Mouse (Mus musculus) ovary, adult 18-20 months (tissue): Measurements from ENCODE around the gene Gcm2.

Experiments used
- DNase-seq: peaks from one replicate; pipeline ENCODE4 v3.0.0; 2022; ENCODE audit warnings: low spot score, mixed read lengths

Gcm2 gene

DNA sequence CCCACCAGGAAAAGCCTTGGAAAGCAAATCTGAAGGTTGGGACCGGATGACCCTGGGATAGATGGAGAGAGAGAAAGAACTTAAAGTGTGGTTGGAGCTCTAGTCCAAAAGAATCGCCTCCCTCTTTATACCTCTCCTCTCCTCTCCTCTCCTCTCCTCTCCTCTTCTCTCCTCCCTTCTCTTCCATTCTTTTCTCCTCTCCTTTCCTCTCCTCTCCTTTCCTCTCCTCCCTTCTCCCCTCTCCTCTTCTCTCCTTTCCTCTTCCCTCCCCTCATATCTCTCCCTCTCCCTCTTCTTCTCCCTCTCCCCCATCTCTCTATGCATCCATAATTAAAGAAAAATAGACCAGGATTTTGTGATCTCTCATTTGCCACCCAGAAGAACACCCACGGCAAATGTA, at the start of gene Gcm2:
Gene Gcm2 (minus strand): TSS at position 101 of the 400 bp plus-strand sequence.
- no peak for DNase-seq

DNA sequence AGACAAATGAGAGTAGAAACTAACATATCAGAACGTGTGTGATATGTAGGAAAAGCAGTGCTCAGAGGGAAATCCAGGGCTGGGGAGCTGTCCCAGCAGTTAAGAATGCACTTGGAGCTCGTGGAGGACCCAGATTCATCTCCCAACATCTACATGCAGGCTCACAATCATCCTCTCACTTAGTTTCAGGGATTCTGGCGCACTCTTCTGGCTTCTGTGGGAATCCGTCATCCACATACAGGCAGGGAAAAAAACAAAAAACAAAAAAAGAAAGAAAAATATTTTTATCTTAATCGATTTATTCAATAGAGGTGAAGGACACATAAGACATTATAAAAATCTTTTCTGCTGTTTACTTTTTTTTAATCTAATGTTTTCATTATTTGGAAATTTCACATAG, 47.6 kb upstream of the Gcm2 start:
- no peak for DNase-seq

DNA sequence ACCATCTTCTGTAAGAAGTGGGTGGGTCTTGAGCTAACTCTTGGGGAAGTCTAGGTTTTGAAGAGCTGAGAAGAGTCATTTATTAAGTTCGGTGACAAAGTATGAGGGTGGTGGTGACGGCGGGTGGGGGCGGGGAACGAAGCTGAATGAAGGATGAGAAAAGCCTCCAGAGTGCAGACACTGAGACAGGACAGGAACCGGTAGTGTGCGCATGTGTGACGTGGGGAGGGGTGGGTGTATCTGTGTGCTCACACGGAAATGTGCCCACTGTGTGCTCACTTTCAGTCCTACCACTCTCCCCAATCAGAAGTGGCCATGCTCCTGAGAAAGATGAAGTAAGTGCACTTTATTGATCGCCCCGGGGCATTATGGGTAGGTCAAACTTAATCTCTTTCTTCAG, 42.3 kb upstream of the Gcm2 start:
- no peak for DNase-seq

DNA sequence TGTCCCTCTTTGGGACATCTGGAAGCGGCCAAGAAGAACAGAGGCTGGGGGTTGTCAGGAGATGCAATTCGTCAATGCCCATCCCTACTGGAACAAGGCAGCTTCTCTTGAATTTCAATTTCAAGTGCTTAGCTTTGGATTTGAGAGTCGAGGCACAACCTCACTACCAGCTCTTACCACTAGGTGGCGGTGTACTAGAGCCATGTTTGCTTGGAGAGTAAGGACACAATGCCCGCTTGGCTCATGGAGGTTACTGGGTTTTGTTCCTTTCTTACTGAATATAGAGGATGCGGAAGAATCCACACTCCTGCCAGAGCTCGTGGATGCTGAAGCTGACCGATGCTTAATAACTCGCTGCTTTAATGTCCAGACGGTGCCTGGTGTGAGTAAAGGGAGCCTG, 35.4 kb upstream of the Gcm2 start:
- DNase-seq, result no peak

DNA sequence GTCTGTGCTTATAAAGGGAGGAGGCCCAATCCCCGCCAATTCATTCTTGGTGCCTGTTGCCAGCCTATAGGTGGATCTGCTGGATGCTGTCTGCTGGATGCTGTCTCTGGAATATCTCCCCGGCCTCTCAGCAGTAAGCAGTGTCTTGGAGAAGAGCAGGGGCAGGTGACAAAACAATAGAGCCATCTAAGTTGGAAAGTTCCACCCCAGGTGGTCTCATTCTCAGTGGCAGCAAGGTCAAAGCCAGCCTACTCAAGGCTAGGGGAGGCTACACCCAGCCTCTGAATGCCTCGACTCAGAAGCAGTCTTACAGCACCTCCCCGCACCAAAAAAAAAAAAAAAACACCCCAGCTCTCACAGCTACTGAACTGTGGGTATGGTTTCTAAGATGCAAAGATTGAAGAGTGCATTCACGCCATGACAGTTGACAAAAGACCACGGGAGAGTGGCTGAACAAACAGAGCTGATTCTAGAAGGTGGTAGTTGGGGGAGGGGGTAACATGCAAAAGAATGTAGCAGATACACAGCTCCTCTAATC, 34.7 kb upstream of the Gcm2 start:
- DNase-seq, result no peak

DNA sequence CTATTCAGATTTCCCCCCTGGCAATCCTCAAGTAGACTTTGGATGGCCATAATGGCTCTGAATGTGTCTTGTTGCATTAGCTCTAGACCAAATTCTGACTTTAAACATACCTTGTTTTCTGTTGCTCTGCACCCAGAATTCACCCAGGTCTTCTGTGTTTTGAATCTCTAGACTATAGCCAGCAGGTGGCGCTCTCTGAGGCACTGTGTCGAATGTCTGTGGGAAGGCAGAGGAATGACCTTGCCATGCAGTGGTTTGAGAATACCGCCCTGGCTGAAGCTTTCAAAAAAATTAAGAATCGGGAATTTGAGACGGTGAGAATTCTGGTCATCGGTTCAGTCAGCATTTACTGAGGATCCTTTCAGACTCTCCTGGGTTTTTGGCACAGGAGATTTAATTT, 24.1 kb upstream of the Gcm2 start:
- peak; percentile 38 for DNase-seq

DNA sequence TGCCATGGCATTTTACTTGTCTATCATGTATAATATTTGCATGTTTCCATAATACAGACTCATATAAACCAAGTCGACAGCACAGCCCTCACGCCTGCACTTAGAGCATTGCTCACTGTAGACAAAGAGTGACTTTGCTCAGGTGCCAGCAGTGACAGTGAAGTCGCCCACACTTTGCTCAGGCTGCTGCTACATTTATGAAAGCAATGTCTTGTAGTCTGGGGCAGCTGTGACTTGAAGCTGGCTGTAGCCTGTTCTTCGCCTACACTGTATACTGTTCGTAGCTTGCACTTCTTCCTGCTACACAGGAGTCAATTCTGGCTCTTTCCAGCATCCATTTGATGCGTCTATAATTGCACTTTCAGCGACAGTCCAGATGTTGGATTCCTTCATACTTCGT, 18.2 kb upstream of the Gcm2 start:
- no peak for DNase-seq

DNA sequence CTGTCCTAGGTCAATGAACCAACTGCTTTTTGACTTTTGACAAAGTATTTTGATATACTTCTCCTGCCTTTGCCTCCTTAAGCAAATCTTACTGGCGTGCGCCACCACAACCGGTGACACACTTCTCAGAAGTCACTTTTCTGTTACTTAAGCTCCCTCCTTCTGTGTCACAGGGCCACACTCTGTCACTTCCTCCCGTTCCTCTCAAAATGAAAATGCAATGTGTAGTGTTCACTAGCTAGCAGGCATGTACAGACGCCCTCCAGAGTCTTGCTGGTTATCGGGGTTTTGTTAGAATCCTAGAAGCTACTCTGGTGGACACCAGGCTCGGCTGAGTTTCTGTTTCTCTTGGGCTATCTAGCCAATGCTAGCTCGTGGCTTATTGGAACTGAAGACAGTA, 17.5 kb upstream of the Gcm2 start:
- no peak for DNase-seq

DNA sequence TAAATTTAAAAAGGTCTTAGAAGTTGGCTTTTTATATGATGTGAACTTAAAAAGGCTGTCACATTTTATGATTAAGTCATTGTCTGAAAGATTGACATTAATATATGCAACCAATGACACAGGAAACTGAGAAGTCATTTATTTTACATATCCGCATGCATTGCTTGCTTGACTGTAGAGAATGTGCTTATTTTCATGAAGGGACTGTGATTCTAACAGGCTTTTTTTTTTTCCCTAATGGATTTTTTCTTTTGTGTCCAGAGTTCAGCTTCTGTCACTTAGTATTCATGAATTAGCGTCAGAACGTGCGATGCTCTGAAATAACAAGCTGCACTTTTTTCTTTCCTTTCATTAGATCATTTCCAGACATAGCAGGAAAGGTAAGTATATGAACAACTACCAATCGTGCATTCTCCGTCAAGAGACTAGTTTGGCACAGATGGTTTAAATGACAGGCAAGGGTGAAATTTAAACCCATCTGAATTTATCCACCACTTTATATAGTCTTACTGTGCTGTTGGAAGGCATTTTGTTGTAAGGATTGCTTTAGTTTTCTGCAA, 12.9 kb upstream of the Gcm2 start:
- DNase-seq, result no peak

DNA sequence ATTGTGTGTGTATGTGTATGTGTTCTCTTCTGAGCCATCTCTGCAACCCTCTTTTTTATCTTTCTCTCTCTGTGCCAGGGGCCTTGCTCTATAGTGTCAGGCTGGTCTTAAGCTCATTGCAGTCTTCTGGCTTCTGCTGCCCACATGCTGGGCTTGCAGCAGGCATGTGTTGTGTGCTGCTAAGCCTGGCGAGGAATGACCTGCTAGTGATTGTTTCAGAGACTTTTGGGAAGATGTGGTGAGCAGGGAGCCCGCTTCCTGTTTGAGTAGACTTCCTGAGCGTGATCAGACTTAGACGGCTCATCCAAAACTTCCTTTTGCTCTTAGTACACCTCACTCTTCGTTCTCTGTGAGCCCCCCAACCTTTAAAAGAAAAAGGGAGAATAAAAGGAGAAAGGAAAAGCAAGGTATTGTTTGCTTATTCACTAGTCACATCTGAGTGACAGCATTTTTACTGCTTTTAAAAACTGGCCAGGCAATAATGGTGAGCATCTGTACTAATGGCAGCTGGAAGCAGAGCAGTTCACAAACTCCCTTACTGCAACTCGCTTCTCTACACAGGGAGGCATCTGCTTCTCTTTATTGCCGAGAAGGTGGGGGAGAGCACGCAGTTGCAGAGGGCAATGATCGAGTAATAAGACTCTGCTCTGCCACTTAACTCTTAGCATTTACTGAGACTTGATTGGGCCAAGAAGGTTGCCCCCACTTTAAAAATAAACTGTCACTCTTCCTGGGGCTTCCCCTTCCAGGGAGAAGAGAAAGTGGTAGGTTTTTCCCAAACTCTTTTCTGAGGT, 8.5 kb upstream of the Gcm2 start:
- no peak for DNase-seq

DNA sequence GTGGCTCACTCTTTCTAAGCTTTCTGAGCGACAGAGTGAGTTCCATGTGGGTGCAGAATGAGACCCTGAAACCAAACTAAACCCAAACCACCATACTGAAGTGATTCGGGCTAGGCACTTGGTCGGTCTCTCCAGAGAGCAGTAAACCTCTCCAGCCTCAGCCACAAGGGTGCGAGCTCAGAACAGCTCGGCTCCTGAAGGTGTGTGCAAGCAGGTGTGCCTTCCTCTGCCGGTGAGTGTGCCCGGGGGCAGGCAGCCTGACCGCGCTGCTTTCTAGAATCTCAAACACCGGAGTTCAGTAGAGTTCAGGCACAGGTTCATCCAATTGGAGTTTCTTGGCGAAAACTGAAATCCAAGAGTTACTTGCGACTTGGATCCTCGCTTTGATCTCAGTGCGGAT, 3.1 kb upstream of the Gcm2 start, which contains the start of gene Sycp2l:
Gene Sycp2l (plus strand): TSS at position 368 of the 400 bp plus-strand sequence.
- DNase-seq, result no peak

DNA sequence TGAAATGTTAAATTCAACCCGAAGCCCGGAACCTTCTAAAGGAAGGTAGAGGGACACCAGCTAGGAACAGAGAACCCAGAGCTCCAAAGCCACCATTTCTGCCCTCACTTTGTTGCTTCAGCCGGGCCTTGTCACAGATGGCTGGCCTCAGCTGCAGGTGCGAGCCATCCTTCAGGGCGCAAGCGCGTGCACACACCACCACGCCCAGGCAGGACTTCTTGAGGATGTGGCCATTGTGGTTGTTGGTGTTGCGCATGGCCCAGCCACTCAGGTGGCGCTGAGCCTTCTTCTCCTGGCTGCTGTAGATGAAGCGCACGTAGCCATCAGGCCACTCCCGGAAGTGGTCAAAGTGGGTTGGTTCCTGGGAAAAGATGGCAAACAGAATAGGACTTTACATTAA, 5.3 kb downstream of the Gcm2 start:
- no peak for DNase-seq

DNA sequence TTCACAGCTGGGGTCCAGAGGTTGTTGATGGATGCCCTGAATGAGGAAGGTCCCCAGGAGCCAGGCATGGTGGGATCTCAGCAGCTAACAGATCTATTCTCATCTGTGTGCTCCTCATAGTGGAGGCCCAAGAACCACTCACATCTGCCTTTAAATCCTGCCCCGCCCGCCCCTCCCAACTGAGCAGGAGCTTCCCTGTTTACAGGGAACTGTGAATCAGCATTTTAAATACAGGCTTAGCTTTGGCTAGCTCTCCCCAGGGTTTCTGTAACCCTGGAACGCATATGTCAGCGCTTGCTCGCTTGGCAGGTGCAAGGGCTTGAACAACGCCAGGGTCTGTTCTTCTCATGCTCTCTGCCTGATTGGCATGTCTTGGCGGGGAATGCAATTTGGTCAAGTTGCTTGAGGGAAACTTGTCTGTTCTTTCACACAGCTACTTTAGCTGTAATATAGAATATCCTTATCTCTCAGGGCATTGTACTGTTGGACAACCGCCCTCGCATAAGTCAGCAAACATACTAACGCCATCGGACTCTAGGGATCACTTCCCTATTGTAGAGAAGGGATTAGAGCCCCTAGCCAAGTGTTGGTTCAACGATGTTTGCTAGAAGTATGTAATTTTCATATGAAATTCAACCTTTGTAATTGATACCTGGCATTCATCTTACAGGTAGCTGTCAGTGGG, 6.9 kb downstream of the Gcm2 start:
- DNase-seq, result no peak

DNA sequence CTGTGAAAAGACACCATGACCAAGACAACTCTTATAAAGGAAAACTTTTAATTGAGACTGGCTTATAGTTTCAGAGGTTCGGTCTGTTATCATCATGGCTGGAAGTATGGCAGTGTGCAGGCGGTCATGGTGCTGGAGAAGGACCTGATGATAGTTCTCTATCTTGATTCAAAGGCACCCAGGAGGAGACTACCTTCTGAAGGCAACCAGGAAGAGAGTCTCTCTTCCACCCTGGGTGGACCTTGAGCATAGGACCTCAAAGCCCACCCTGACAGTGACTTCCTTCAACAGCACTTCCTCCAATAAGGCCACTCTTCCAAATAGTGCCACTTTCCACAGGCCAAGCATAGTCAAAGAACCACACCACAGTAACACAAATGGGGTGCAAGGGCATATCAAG, 10.8 kb downstream of the Gcm2 start:
- no peak for DNase-seq

DNA sequence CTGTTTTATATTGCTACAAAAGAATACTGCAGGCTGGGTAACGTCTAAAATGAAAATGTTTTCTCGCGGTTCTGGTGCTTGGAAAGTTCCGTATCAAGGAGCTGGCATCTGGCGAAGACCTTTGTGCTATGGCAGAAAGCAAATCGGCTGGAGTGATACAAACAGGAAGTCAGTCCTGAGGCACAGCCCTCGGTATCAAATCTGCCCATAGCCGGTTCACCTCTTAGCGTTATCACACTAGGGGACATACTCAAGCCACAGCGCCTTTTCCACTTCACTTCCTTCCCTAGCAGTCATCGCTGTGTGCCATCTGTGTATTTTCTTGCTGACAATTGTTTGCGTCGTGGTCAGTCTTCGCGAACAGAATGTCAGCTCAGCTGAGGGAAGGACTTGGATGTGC, 12.5 kb downstream of the Gcm2 start:
- no peak for DNase-seq

DNA sequence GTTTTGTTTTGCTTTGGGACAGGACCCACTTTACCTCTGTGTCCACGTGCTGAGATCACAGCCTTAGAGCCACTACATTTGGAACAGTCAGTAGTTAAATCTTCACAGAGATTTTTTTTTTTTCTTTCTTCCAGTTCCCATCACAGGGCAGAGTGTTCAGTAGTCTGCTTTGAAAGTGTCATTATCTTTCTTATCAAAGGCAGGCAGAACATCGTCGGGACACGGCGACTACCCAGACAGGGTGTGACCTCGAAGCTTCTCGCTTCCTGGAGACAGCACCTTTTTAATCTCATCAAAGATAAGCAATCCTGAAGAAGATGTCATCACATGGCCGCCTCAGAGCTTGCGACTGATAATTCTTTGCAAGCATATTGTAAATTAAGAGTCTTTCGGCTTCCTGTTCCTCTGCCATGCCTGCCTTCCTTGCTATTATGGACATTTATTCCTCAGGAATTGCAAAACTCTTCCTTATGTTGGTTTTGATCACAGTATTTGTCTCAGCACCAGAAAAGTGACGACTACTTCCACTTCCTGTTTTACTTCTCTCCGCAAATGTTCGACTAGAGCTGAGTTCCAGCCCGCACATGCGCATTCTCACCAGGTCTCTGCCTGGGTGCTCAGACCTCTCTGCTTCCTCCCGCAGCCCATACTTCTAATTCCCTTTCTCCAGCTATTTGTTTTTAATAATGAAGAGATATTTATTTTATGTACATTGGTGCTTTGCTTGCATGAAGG, 13.3 kb downstream of the Gcm2 start:
- DNase-seq, result no peak

DNA sequence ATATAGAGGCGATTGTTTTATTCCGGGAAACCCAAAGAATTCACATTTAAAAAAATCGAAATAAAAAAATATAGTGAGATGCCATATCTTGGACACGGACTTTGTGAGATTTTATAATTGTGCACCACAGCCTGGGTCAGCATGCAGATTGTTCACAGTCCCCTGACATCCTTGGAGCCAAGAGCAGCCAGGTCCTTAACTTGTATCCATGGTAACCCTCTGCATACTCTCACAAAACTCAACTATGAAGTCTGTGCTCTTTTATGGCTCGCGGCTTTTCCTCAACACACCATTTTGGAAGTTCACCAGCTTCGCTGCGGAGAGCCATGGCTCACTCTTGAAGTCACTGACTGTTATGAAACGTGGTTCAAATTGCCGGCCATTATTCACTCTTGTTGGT, 16.7 kb downstream of the Gcm2 start:
- no peak for DNase-seq

DNA sequence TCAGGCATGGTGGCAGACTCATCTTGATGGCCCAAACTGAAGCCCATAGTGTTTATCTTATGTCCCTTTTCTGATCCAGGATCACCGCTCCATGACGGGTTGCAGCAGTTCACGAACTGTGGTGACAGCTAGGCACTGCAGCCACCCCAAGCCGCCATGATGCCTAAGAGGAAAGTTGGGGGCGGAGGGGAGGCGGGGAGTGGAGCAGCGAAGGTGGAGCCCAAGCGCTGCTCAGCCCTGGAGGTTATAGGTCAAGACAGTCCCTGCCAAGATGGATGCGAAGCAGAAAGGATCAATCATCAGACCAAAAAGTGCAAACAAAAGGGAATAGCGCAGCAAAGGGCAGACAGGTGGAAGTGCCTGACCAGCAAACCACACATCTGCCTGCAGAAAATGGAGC, 19.6 kb downstream of the Gcm2 start:
- DNase-seq, result no peak

DNA sequence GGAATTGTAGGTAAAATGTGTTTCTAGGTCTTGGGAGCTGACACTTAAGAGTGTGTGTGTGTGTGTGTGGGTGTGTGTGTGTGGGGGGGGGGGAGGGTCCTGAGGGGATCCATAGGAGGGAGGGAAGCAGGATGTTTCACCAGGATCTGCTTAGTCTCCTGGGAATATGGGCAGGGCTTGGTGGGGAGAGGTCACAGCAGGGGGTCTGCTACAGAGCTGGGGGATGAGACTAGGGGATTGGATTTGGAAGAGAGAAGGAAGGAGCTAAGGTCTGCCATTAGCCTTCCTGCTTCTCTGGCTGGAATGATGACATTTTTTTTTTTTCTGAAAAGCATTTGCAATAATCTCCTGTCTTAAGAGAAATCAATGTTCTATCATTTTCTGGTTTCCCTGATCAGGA, 22.1 kb downstream of the Gcm2 start:
- DNase-seq, result no peak

DNA sequence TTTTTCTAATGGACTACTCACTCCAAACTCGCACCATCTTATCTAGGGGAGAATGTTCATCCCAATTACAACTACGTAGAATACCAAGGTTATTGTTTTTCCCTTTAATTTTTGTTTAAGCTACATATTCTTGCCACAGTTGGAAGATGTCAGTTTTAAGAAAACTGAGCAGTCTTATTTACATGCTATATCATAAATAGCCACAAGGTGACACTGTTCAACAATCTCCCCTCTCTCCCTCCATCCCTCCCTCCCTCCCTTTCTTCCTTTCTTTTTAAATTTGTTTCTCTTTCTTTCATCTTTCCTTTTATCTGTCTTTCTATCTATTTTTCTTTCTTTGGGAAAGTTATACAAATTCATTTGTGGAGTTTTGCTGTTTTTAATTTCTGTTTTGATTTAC, 25.7 kb downstream of the Gcm2 start:
- no peak for DNase-seq

DNA sequence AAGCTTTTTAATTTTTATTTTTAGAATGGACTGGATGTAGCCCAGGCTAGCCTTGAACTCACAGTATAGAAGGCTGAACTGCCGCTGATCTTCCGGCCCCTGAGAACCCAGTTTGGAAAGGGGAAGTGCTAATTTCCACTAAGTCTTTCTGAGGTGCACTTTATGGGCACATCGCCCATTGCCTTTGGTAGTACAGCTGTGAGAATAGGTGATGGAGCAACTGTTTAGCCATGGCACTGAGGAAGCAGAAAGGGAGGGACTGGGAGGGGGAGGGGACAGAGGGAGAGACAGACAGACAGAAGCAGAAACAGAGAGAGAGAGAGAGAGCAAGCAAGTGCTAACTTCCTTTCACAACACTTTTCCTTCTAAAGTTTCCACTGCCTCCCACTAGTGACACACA, 26.3 kb downstream of the Gcm2 start:
- no peak for DNase-seq

DNA sequence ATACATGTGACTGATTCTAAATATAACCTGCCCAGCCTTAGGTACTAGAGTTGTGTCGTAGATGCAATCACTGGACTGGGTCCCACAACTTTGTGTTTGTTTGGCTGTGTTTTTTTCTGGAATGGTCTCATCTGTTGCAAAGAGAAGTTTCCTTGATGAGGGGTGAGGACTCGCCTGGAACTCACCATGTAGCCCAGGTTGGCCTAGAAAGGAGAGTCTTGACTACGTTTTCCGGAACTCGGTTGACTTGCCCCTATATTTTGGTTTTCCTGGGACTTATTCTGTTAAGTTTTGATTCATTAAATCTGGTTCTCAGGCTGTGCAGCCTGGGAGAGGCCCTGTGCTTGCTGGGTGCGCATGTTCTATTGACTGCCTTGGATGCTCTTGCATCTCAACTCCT, 30.1 kb downstream of the Gcm2 start:
- DNase-seq, result no peak

DNA sequence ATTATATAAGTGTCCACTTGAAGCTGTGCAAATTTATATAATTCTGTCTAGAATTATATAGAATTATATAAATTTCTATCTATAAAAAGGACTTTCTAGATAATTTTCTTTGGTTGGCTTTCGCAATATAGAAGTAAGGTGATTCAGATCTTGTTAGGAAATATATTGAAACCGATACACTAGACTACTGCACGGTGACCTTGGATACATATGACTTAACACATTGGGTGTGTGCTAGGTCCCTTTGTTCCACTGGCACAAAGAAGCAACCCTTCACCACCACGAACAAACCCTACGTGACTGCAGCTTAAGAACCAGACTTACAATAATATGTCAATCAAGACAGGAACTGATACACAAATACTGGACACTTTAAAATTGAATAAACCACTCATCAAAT, 31.0 kb downstream of the Gcm2 start:
- DNase-seq, result no peak
